Mouse (Mus musculus): Measurements from ENCODE around the gene Rnf215. TPM values are rescaled to one million over a fixed set of nuclear protein-coding genes. Genes with fewer than 3 reads are reported as not detected.
"Not testable (repeated sequence)": the region's sequence is repeated elsewhere in the genome, so short reads cannot be mapped to it uniquely, and the experiment has no call there.

Rnf215 gene
- polyA plus RNA-seq, 1 experiment from 2014 or later: 37.4 TPM

GRCm38 (mm10) chr11:4114541-4114940 lies 20.5 kb upstream of the Rnf215 start:
- Histone ChIP-seq H3K36me3 (peaks cover 10% of the 10 kb centered on the region; the same call in 1 of the 2 replicates), H3K27me3 (peaks cover 26% of the 10 kb centered on the region), H3K4me1 (peaks cover 22% of the 10 kb centered on the region)
- not testable (repeated sequence) for H3K9ac ChIP-seq; H3K4me2 ChIP-seq; H3K27ac ChIP-seq; H3K4me3 ChIP-seq; ATAC-seq (ENCODE audit: insufficient number of reproducible peaks, insufficient read depth, low FRiP score, low TSS enrichment, low read depth); H3K9me3 ChIP-seq
- WGBS: 81% methylated on average over 6 of the region's 6 CpGs

- Histone ChIP-seq H3K4me3 (no peak overlapping the region), H3K27ac (no peak overlapping the region), H3K27me3 (peaks cover 33% of the 10 kb centered on the region), H3K9ac (no peak overlapping the region), H3K36me3 (peaks cover 9% of the 10 kb centered on the region; the same call in 1 of the 2 replicates), H3K4me1 (peaks cover 22% of the 10 kb centered on the region), H3K4me2 (no peak overlapping the region), H3K9me3 (no peaks in the 10 kb centered on the region)
- WGBS: 89% methylated on average over 4 of the region's 4 CpGs
- no peak for ATAC-seq (ENCODE audit: insufficient number of reproducible peaks, insufficient read depth, low FRiP score, low TSS enrichment, low read depth)
These were observed 19.6 kb upstream of the Rnf215 start for GRCm38 (mm10) chr11:4115407-4115806.

GRCm38 (mm10) chr11:4116458-4117141 lies 18.4 kb upstream of the Rnf215 start:
- Histone ChIP-seq H3K4me2 (no peak overlapping the region), H3K9me3 (no peaks in the 10 kb centered on the region), H3K27ac (no peak overlapping the region), H3K27me3 (peaks cover 33% of the 10 kb centered on the region), H3K9ac (no peak overlapping the region), H3K4me1 (peaks cover 22% of the 10 kb centered on the region), H3K36me3 (no peaks in the 10 kb centered on the region), H3K4me3 (no peak overlapping the region)
- ATAC-seq (ENCODE audit: insufficient number of reproducible peaks, insufficient read depth, low FRiP score, low TSS enrichment, low read depth): no peak
- 54% methylated on average over 11 of the region's 11 CpGs for WGBS

- no peaks in the 10 kb centered on the region for H3K36me3 ChIP-seq
- H3K27me3 ChIP-seq: peaks cover 33% of the 10 kb centered on the region
- peak overlapping the region; percentile 61 for H3K4me3 ChIP-seq
- peak overlapping the region; percentile 84 for H3K9ac ChIP-seq
- WGBS: 22% methylated on average over 3 of the region's 3 CpGs
- ATAC-seq (ENCODE audit: insufficient number of reproducible peaks, insufficient read depth, low FRiP score, low TSS enrichment, low read depth): no peak
- peak overlapping the region; percentile 92 for H3K4me2 ChIP-seq
- no peak overlapping the region for H3K27ac ChIP-seq
- no peaks in the 10 kb centered on the region for H3K9me3 ChIP-seq
- H3K4me1 ChIP-seq: peaks cover 22% of the 10 kb centered on the region
These were observed 17.5 kb upstream of the Rnf215 start for GRCm38 (mm10) chr11:4117372-4118071.

- H3K4me2 ChIP-seq: peak overlapping the region; percentile 92
- H3K27me3 ChIP-seq: peaks cover 33% of the 10 kb centered on the region
- 0 out of 2 replicates have a peak, but pooled peaks have one; percentile 58 for ATAC-seq (ENCODE audit: insufficient number of reproducible peaks, insufficient read depth, low FRiP score, low TSS enrichment, low read depth)
- H3K9me3 ChIP-seq: no peaks in the 10 kb centered on the region
- H3K9ac ChIP-seq: peak overlapping the region; percentile 84
- H3K4me1 ChIP-seq: peaks cover 22% of the 10 kb centered on the region
- WGBS: 3% methylated on average over 41 of the region's 41 CpGs
- peak overlapping the region; percentile 61 for H3K4me3 ChIP-seq
- no peak overlapping the region for H3K27ac ChIP-seq
- H3K36me3 ChIP-seq: no peaks in the 10 kb centered on the region
These were observed 16.7 kb upstream of the Rnf215 start for GRCm38 (mm10) chr11:4118081-4118921.

GRCm38 (mm10) chr11:4119635-4120034 lies 15.4 kb upstream of the Rnf215 start:
- Histone ChIP-seq H3K4me3 (no peak overlapping the region), H3K9me3 (no peaks in the 10 kb centered on the region), H3K9ac (no peak overlapping the region), H3K27me3 (peaks cover 33% of the 10 kb centered on the region), H3K4me2 (no peak overlapping the region), H3K27ac (no peak overlapping the region), H3K36me3 (no peaks in the 10 kb centered on the region), H3K4me1 (peaks cover 22% of the 10 kb centered on the region)
- 87% methylated on average over 5 of the region's 5 CpGs for WGBS
- no peak for ATAC-seq (ENCODE audit: insufficient number of reproducible peaks, insufficient read depth, low FRiP score, low TSS enrichment, low read depth)

GRCm38 (mm10) chr11:4121691-4122090 lies 13.3 kb upstream of the Rnf215 start:
- peaks cover 21% of the 10 kb centered on the region for H3K4me1 ChIP-seq
- peaks cover 13% of the 10 kb centered on the region; the same call in 1 of the 2 replicates for H3K9me3 ChIP-seq
- no peak overlapping the region for H3K9ac ChIP-seq
- no peak overlapping the region for H3K4me3 ChIP-seq
- H3K27me3 ChIP-seq: peaks cover 32% of the 10 kb centered on the region
- no peaks in the 10 kb centered on the region for H3K36me3 ChIP-seq
- WGBS: 82% methylated on average over 3 of the region's 3 CpGs
- ATAC-seq (ENCODE audit: insufficient number of reproducible peaks, insufficient read depth, low FRiP score, low TSS enrichment, low read depth): no peak
- no peak overlapping the region for H3K27ac ChIP-seq
- H3K4me2 ChIP-seq: no peak overlapping the region

- H3K4me3 ChIP-seq: no peak overlapping the region
- no peak overlapping the region for H3K9ac ChIP-seq
- peaks cover 18% of the 10 kb centered on the region for H3K4me1 ChIP-seq
- no peak for ATAC-seq (ENCODE audit: insufficient number of reproducible peaks, insufficient read depth, low FRiP score, low TSS enrichment, low read depth)
- no peaks in the 10 kb centered on the region for H3K36me3 ChIP-seq
- H3K27ac ChIP-seq: no peak overlapping the region
- H3K9me3 ChIP-seq: peaks cover 15% of the 10 kb centered on the region; the same call in 1 of the 2 replicates
- H3K4me2 ChIP-seq: no peak overlapping the region
- 77% methylated on average over 5 of the region's 5 CpGs for WGBS
- H3K27me3 ChIP-seq: peaks cover 28% of the 10 kb centered on the region
These were observed 12.8 kb upstream of the Rnf215 start for GRCm38 (mm10) chr11:4122226-4122625.

- H3K9ac ChIP-seq: no peak within 1 kb of the TSS
- ATAC-seq (ENCODE audit: insufficient number of reproducible peaks, insufficient read depth, low FRiP score, low TSS enrichment, low read depth): no peak
- H3K27me3 ChIP-seq: peaks cover 21% of the 10 kb centered on the region
- 72% methylated on average over 10 of the region's 10 CpGs for WGBS
- peaks cover 15% of the 10 kb centered on the region; the same call in 1 of the 2 replicates for H3K9me3 ChIP-seq
- no peak within 1 kb of the TSS for H3K27ac ChIP-seq
- no peaks in the 10 kb centered on the region for H3K36me3 ChIP-seq
- H3K4me1 ChIP-seq: peaks cover 10% of the 10 kb centered on the region
- no peak within 1 kb of the TSS for H3K4me2 ChIP-seq
- H3K4me3 ChIP-seq: no peak within 1 kb of the TSS
These were observed 12.0 kb upstream of the Rnf215 start, which contains the start of gene Sec14l2 for GRCm38 (mm10) chr11:4122742-4123579. Gene Sec14l2, minus strand, starts transcription at chr11:4123415.

- Histone ChIP-seq H3K4me2 (no peak overlapping the region), H3K27ac (no peak overlapping the region), H3K4me1 (peaks cover 2% of the 10 kb centered on the region; the same call in 1 of the 2 replicates), H3K4me3 (no peak overlapping the region), H3K36me3 (no peaks in the 10 kb centered on the region), H3K27me3 (peaks cover 14% of the 10 kb centered on the region), H3K9ac (no peak overlapping the region), H3K9me3 (peaks cover 15% of the 10 kb centered on the region; the same call in 1 of the 2 replicates)
- WGBS: 67% methylated on average over 5 of the region's 5 CpGs
- no peak for ATAC-seq (ENCODE audit: insufficient number of reproducible peaks, insufficient read depth, low FRiP score, low TSS enrichment, low read depth)
These were observed 11.1 kb upstream of the Rnf215 start for GRCm38 (mm10) chr11:4123922-4124321.

Measured in embryonic facial prominence, embryonic 13.5 days (tissue).